7 mouse cellular contexts compared by ENCODE assay signal in genomic region chr7:113206644-113207470, GRCm38 (mm10). TPM values are rescaled to one million over a fixed set of nuclear protein-coding genes. Genes with fewer than 3 reads are reported as not detected.
A peak's percentile ranks its signal among the peaks of the same experiment; 100 is the strongest.
DNase-seq lines count a peak whose midpoint lies in the region; ATAC-seq lines count a peak whose summit lies in the region.

Arntl (plus strand) TSS chr7:113207465.

- ATAC-seq in inflammation-experienced regulatory T-cells, adult 6 months: peak; percentile 90
- ATAC-seq in megakaryocyte-erythroid progenitor cell, adult 5-6 weeks (replicated peaks; ENCODE audit: low FRiP score, low TSS enrichment, poor library complexity, severe bottlenecking): peak; percentile 98

- intact Hi-C loops in gastrocnemius, postnatal 14 days (cut with DNase I; ENCODE audit: low total_unique reads): no loop called here
- intact Hi-C loops in left cerebral cortex, postnatal 10 days (cut with DNase I): loop anchor here (5.0 kb wide), 3 partner anchors 40 to 65 kb away; no protein-coding TSS in a partner anchor

- peak; percentile 86 to 91 for DNase-seq in adrenal gland, adult 18-20 months (ENCODE audit: low spot score in 2 of 2)
- peak; percentile 99 for DNase-seq in embryo, embryonic 10.5 days (ENCODE audit: low spot score)
- DNase-seq in gastrocnemius, postnatal 14 days: peak; percentile 97
- peak; percentile 97 to 99 for DNase-seq in left cerebral cortex, postnatal 10 days (ENCODE audit: extremely low spot score in 1 of 2, low spot score in 2 of 2)
- DNase-seq in right cerebral cortex, postnatal 25 days: peak; percentile 96

RNA-seq across cellular contexts. Expression of gene Arntl, which starts in this region (rescaled TPM):
- total RNA-seq in adrenal gland, adult 18-20 months (2021): 10 to 100 TPM; 41.9 to 45.7 TPM
- total RNA-seq in gastrocnemius, postnatal 14 days (2021): 10 to 100 TPM; 11.8 to 13.1 TPM
- 10 to 100 TPM; 20.7 to 36.9 (median 30.1) TPM for polyA plus RNA-seq in inflammation-experienced regulatory T-cells, adult 6 months (2017; shearing (Covaris generic))
- 10 to 100 TPM; 26.5 to 28.9 TPM for total RNA-seq in left cerebral cortex, postnatal 10 days (2021)
- total RNA-seq in megakaryocyte-erythroid progenitor cell, adult 5-6 weeks (2014; fragmentation: Nextera tagmentation): 10.7 and 28.0 TPM in 2 replicates
- 7.5 and 8.2 TPM in 2 replicates for total RNA-seq in megakaryocyte-erythroid progenitor cell, adult 5-6 weeks (2017)

Comparison
In these comparisons a context has a peak if more than half of its experiments do, and no peak if none do; other contexts are left out.
1. Peak in every context shown above with its lines: DNase-seq and ATAC-seq.